Mouse (Mus musculus): ENCODE results near the gene Fam217b.

The Fam217b gene

DNA sequence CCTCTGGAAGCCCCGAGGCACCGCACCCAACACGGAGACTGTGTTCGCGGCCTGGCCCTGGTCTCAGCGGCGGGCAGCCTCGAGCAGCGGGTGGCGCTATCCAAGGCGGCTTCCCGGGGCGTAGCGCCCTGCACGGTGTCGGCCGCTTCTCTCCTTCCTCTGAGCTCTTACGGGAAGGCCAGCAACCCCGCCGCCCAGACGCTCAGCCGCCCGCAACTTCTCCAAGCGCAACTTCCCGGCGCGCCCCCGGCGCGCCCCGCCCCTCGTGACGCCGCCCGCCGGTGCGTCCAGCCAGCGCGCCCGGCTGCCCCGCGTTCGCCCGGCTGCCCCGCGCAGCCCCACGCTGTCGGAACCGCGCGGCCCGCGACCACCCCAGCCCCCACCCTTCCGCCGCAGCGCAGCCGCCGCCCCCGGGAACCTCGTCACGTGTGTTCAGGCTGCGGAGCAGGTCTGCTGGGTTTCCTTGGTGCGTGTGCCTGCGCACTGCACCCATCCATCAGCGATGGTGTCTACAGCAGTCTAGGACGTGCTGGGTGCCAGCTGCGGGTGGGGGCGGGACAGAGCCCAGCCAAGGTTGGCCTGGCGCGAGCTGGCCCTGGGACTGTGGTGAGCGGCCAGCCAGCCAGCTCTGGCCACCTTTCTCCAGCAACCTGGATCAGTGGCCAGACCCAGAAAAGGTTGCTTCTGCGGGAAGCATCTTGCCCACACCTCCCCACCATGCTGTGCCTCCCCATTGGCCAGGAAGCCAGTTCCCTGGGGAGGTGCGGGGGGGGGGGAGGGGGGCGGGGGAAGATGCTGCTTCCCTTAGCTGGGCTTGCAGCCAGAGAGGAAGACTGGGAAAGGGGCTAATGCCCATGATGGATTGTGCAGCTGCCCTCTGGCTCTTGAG, at the start of gene Fam217b, which contains the start of gene Ppp1r3d:
Fam217b (plus strand) TSS at position 264 of the 889 bp plus-strand sequence.
Ppp1r3d (minus strand) TSS at position 212 of the 889 bp plus-strand sequence.
- DNase-seq (ENCODE audit: low spot score) = no peak

DNA sequence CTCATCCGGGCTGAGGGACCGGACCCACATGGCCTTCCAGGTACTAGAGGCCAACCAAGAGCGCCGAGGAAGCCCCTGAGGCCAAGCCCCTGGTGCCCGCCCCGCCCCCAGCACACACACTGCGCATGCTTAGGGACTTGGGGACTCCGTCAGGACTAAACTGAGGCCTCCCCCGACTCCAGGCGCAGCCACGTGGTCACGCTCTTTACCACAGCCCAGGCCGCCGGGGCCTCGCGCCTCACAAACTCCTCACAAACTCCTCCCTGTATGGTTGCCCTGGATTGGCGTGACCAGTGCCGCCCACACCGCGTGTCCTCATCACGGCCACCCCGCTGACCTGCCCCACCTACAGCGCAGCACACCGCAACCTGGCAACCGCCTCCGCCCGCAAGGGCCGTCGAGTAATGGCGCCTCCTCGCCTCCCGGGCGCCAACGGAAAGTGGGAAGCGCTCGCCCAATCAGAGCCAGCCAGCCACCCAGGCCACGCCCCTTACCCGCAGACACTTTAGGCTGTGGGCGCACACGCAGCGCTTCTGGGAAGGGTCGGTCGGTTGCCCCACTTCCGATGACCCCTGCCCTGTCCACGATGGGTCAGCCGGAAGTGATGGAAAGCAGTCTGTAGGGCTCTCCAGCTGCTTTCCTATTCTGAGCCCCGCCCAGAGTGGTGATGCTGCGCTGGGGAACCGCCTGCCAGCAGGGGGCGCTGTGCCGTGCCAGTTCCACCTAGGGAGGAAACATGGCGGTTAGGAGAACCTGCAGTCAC, 7.1 kb upstream of the Fam217b start, which contains the start of gene Sycp2:
Sycp2 (minus strand) TSS at position 633 of the 763 bp plus-strand sequence.
- DNase-seq (ENCODE audit: low spot score) = no peak

DNA sequence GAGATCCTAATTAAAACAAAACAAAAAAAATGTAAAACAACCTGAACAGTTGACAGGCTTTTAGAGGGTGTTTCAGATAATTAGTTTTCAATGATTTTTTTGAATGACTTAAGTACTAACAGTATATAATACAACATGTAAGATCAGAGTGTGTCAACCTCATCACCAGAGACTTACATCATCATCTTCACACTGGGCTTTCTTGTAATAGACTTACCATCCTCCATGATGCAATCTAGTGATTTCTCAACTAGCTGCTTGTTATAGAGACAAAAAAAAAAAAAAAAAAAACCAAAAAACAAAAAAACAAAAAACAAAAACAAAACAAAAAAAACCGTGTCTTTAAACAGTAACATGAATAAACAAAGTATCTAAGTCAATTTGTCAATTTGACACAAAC, 5.3 kb upstream of the Fam217b start:
- no peak for DNase-seq (ENCODE audit: low spot score)

DNA sequence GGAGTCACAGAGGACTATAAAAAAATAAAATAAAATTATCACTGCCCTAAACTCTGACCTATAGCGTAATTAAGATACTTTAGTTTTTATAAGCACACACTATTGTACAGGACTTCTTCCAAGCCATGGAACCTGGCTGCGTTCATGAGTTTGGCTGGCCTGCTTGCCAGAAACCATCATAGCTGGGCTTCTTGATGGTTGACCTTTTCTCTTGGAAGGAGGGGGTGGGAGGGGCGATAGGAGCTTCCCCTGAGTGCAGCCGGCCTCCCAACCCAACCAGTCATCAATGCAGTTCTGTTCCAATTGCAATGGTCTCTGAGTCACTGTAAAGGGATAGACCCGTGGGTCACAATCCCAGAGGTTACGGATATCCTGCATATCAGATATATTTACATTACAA, 4.0 kb upstream of the Fam217b start:
- no peak for DNase-seq (ENCODE audit: low spot score)

DNA sequence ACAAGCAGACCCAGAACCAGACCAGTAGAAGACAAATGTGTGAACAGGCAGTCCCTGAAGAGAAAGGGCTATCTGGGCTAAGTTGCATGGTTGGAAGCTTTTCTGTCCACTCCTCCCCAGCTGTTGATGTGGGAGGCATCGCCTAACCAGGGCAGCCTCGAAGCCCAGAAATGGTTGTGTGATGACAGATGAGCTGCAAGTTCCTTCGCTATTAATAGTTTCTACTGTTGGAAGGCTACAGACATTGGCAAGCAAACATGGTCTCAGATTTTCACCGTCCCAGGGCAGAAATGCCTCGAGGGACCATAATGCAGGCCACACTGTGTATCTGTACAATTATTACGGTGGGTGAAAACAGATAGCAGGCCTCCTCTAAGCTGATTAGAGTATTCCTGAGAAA, 1.7 kb upstream of the Fam217b start:
- no peak for DNase-seq (ENCODE audit: low spot score)

DNA sequence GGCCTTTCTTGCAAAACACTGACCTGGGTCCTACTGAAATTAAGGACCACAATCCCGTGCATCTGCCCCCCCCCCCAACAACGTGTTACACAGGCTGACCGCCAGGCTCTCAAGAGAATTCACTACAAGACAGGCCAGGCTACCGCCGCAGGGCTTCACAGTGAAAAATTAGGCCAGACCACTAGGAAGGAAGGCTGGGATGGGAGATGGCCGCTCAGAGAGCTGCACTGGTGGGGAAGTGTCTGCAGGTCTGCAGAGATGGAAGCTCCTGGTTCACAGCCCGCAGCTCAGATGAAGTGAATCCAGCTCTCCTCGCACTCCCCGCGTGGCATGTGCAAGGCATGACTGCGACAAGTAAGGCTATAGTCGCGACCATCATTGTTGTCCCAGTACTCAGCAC, 1.2 kb upstream of the Fam217b start:
- DNase-seq (ENCODE audit: low spot score) = no peak

DNA sequence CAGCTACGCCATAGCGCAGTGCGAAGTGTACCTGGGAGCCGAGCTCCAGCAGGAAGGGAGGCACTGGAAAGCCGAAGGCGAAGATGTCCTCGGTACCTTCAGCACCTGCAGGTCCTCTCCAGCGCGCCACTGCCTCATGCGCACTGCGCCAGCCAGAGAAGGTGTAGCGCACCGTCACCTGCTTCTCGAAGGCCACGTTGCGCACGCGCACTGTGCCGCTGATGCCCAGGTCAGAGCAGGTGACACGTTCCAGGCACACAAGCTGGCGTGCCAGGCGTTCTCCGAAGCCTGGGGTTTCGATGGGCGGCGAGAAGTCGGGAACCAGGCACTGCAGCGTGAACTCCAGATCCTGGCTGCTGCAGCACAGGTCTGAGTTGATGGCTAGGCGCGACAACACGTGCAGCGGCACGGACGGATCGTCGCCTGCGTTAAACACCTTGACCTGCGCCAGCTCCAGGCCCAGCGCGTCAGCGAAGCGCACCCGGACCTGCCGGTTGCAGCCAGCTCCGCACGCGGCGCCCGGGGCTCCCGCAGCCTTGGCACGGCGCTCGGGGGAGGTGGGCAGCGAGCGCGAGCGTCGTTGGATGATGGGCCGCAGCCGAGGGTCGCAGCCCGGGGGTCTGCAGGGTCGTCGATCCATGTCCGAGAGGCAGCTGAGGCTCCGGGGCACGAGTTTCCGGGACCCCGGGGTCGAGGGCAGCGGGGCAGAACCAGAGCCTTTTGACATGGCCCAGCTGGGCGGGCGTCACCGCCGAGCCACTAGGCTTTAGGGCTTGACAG, 653 bp upstream of the Fam217b start:
- no peak for DNase-seq (ENCODE audit: low spot score)

DNA sequence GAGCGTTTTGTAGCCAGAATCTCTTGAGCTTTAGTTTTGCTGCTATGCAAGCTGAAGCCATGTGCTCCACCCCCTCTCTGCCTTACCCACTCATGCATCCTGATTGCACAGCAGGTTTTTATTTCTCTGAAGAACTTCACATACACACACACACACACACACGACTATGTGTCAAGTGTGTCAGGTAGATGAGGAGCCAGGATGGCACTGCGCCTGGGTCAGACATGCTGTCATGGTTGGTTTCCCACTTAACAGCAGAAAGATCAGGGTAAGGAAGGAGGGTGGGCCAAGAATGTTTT, 775 bp downstream of the Fam217b start:
- no peak for DNase-seq (ENCODE audit: low spot score)

DNA sequence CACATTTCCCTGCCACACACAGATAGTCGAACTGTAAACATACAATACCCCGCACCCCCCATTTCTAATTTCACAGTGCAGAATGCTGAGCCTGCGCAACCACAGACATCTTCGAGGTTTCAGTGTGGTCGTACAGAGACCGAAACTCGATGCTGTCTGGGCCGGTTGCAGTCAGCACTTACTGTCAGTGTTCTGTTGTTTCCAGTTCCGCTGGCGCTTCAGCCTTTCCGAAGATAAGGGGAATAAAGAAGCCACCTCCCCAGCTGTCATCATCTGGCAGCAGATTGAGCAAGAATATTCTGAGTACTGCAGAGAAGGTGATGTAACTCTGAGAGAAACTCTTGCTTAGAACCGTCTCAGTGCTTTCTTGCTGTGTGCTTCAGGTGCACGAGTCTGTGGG, 2.1 kb downstream of the Fam217b start:
- DNase-seq (ENCODE audit: low spot score) = no peak

DNA sequence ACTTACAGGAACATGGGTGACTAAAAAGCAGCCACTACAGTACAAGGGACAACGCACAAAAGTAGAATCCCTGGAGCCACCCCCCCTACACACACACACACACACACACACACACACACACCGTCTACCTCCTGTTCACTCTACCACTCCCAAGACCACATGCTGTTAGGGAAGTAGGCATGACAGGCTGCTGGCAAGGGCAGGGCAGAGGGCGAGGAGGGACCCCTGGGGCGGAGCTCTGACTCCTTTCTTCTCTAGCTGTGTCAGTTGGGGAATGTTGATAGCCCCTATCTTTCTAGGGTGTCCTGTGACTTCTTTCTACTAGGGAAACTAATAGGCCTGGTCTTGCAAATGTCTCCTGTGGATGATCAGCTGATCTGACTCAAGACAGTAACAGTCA, 2.6 kb downstream of the Fam217b start:
- no peak for DNase-seq (ENCODE audit: low spot score)

DNA sequence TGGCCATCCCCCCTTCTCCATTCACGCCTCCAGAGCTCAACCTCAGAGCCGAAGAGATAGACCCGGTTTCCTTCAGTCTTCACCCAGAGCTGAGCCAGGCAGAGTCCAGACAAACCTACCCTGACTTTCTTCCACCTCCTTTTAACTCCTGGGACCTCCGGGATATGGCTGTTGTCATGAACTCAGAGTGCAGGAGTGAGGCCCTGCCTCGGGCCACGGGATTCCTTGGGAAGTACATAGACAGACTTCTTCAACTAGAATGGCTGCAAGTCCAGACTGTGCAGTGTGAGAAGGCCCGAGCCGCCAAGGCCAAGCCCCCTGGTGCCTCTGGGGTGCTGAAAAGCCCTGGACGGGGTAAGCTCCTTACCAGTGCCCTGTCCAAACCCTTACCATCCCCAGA, 6.3 kb downstream of the Fam217b start:
- DNase-seq (ENCODE audit: low spot score) = no peak

DNA sequence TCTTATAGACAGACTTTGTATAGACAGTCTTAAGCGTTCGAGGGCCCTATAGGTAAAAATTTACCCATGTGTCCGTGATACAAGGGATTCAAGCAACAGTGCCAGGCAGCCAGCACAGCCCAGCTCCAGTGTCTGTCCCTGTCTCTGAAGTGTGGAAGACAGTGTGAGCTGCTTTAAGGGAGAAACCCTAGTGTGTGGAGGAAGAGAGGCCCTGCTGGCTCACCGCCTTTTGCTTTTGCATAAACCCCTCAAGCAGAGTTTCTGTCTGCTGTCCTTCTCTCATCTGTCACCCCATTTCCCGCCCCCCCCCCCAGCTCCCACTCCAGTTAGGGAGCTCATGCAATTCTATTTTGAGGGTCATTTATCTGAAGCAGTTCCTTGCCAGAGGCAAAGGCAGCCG, 7.3 kb downstream of the Fam217b start:
- no peak for DNase-seq (ENCODE audit: low spot score)

DNA sequence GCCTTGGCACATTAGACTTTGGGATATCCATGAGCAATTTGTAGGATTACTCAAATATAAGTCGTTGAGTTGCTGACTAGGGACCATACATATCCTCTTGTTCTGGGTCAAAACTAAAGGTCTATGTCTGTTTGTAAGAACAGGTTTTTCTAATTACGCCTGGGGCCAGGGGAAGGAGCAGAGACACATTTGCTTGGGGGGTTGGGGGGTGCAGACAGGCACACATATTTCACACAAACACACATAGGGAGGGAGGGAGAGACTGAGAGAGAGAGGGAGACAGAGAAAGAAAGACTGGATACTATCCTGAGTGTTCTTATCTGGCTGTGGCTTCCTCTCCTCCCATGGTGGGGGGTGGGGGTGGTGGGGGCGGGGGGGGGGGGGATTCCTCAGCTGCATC, 7.9 kb downstream of the Fam217b start:
- no peak for DNase-seq (ENCODE audit: low spot score)

DNA sequence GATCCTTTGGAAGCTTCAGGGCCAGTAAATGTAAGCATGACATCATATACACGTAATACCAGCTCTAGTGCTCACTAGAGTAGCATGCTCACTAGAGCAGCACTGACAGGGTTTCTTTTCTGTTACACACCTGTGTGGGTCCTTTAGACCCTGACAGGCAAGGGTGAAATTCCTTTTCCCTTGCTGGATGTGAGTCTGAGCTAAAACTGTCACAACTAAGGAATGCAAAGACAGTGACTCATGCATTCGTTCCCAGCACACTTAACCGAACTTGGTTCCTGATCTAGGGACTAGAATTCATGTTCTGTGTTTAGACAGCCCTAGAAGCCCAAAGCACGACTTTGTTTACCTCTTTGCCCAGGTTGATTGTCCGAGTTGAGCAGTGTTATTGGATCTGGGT, 8.9 kb downstream of the Fam217b start:
- DNase-seq (ENCODE audit: low spot score) = no peak

DNA sequence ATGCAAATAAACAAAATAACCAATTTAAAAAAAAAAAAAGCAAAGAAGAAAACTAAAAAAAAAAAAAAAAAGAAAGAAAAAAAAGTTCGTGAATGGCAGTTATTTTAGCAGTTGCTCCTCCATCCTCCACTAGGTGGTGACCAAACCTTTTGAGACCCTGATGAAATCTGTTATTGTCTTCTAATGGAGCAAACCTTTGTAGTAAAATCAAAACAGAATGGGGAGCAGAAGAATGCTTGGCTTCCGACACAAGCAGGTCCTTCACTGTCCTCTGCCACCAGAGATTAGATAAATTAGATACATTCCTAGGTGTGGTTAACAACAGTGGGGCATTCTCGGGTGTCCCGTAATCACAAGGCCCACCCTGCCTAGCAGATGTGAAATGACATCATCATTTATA, 11.9 kb downstream of the Fam217b start:
- DNase-seq (ENCODE audit: low spot score) = no peak

DNA sequence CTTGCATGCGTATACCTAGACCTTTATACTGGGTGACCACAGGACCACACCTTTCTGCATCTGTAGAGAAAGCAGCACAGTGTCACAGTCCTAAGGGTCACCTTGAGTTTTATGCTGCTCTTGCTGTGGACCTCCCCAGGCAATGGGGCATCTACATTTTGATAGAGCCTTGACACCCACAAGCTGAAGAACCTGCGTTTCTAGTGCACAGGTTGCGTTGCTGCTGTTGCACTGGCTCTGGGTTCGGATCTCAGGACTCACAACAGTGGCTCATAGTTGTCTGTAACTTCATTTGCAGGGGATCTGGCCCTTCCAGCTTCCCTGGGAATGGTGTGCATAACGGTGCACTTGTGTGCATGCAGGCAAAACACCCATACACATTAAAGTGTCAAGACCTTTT, 12.9 kb downstream of the Fam217b start:
- DNase-seq (ENCODE audit: low spot score) = no peak

DNA sequence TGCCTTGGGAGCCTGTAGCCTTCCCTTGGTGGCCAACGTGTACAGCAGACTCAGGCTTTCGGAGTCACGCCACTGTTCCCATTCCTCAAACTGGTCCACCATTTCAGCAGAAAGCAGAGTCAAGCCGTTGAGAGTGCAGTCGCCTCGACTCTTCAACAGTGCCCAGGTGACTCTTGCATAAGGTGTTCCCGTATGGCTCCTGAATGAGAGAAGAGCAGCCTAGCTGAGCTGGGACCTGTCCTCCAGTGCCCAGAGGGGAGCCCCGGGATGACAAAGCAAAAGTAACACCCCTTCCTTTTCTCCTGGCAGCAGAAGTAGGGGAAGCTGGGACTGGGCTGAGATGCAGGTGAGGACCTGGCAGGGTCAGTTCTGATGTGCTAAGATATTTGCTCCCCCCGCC, 13.9 kb downstream of the Fam217b start:
- DNase-seq (ENCODE audit: low spot score) = no peak

DNA sequence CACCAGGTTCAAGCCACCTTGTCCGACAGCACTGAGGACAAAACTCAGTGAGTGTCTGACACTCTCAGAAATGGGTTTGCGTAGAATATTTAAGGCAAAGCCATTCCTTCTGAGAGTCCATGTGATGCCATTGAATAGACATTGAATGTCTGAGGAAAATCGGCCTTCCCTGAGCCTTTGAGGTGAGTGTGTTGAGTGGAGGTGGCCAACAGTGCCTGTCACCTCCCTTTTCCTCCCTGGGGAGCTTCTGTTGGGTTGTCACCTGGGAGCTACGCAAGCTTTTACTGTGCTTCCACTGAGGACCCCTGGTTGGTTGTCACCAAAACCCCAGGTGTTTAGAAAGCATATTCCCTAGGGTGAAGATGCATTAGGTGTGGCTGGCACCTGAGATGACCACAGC, 14.4 kb downstream of the Fam217b start:
- DNase-seq (ENCODE audit: low spot score) = no peak

DNA sequence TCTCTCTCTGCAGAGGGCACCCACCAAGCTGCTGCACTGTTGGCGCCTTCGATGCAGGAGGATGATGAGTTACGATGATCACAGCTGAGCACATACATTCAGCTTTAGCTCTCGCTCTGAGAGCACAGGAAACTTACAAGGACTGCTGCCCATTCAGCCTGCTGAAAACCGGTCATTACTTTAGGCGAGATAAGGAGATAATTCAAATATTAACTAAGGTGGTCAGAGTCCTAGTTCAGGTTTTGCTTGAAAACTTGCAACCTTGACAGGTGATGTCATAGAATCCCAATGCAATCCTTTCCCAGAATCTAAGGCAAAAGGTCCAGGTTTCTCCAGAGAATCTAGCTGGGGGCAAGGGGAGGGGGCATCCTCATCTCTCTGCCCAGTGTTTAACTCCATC, 15.1 kb downstream of the Fam217b start:
- no peak for DNase-seq (ENCODE audit: low spot score)

DNA sequence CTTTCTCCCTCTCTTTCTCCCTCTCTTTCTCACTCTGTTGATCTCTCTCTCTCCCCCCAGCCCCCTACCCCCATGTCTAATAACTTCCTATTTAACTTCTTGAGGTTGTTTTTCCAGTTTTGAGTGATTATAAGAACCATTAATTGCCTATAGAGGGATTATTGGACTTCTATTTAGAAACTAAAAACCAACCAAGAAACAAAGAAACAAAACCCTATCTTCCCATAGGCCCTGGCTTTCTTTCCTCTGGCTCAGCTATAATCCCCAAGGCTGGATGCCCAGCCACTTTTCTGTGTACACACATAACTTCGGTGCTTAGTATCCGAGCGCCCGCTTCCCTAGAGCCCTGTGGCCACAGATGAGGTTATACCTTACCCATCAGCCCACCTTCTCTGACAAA, 15.9 kb downstream of the Fam217b start, which contains the start of gene Cdh26:
Cdh26 (plus strand) TSS at position 301 of the 400 bp plus-strand sequence.
- DNase-seq (ENCODE audit: low spot score) = no peak

DNA sequence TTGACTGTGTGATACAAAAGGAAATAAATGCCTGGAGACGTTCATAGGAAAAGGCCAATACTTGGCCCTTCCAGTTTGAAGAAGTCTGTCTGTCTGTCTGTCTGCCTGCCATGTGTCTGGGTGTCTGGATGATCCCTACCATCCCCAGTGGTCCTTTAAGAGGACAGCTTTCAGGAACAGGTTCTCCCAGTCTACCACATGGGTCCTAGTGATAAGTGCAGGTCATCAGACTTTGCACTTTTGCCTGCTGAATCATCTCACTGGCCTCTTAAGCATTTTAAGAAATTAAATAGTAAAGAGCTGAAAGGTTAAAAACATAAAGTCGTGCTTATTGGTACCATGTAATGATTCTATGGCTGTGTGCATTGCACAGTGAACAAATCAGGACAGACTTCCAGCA, 19.2 kb downstream of the Fam217b start:
- DNase-seq (ENCODE audit: low spot score) = no peak

DNA sequence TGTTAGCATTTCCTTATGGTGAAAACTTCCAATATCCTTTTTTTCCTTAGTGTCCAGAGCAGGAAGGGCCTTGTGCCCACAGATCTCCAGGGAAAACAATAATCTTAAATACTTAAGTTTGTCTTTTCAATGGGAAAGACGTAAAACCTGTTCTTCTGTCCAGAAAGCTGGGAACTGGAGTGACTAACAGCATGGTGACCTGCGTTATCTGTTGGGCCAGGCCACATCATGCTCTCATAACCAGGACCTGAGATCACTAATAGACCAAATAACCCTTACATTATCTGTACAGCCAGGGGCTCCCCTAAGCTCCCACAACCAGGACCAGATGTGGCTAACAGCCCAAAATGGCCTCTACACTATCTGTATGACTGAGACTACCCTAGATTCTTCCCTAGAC, 19.6 kb downstream of the Fam217b start:
- no peak for DNase-seq (ENCODE audit: low spot score)

DNA sequence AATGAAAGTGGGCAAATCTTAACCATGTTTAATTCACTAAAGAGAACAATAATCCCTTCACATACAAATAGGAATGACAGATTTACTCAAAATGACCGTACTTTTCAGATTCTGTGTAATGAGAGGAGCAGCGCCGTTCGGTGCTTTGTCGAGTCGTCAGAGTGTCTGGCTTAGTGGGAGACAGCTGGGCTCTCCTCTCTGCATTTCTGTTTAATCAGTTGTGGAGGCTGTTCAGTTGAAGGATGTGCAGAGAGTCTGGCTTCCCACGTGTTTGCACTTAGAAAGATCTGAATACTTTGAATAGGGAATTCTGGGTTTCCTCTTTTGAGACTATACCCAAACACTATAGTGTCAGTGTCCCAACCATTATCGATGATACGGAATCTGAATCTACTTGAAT, 23.0 kb downstream of the Fam217b start:
- DNase-seq (ENCODE audit: low spot score) = no peak
